Mouse (Mus musculus) embryo, embryonic 10.5 days (tissue): ENCODE data around the gene Plin5.
"Not testable (repeated sequence)": the region's sequence is repeated elsewhere in the genome, so short reads cannot be mapped to it uniquely, and the experiment has no call there.

Experiments
- DNase-seq: peaks from one replicate; pipeline ENCODE4 v3.0.0-alpha.2; 2015; ENCODE audit warnings: low spot score

Plin5 gene

DNA sequence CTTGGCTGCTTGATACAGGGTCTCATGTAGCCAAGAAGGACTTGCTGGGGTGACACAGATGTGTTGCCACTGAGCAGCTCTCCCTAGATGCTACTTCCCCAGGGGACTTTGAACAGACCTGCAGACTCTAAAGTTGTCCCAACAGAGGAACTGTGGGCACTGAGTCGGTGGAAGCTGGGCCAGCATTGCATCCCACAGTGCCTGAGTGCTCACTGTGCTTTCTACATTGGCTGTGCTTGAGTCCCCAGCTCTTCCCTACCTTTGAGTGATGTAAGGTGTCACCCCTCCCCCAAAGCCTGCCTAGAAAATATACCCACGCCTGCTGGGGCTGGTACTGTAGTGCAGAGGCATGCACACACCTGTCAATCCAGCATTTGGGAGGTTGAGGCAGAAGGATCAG lies 9.7 kb downstream of the Plin5 start:
- no peak for DNase-seq

- no peak for DNase-seq
Observed at GRCm38 (mm10) chr17:56106981-56107380, 10.4 kb downstream of the Plin5 start.

DNA sequence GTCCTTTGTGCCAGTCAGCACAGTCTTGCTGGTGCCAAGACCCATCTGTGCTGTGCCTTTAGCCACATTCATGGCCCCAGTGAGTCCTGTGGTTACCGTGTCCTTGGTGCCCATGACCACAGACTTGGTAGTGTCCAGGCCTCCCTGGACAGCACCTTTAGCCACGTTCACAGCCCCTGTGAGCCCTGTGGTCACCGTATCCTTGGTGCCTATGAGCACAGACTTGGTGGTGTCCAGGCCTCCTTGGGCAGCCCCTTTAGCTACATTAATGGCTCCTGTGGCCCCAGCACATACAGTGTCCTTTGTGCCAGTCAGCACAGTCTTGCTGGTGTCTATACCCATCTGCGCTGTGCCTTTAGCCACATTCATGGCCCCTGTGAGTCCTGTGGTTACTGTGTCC lies 11.0 kb downstream of the Plin5 start:
- not testable (repeated sequence) for DNase-seq

DNA sequence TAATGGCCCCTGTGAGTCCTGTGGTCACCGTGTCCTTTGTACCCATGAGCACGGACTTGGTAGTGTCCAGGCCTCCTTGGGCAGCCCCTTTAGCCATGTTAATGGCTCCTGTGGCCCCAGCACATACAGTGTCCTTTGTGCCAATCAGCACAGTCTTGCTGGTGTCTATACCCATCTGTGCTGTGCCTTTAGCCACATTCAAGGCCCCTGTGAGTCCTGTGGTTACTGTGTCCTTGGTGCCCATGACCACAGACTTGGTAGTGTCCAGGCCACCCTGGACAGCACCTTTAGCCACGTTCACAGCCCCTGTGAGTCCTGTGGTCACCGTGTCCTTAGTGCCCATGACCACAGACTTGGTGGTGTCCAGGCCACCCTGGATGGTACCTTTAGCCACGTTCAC lies 12.6 kb downstream of the Plin5 start:
- DNase-seq = not testable (repeated sequence)

DNA sequence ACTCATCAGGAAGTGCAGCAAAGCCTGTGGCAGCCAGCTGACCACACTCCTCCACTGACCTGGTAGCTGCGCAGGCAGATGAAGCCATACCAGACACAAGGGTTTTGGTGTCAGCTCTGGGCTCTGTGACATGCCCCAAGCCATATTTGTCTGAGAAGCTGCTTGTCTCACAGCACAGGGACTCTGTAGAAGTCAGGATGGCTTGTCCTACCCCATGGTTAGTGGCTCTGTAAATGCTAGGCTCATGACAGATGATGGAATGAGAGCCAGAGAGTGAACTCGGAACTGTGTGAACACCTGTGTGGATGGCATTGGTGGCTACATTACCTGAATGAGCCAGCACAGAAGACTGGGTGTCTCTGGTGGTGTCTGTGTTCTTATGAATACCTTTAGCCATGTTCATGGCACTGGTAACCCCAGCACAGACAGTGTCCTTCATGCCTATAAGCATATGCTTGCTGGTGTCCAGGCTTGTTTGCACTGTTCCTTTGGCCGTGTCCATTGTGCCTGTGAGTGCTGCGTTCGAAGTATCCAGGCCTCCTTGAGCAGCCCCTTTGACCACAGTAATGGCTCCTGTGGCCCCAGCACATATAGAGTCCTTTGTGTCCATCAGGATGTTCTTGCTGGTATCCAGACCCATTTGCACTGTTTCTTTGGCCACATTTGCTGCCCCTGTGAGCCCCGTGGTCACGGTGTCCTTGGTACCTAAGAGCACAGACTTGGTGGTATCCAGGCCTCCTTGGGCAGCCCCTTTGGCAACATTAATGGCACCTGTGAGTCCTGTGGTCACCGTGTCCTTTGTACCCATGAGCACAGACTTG lies 13.7 kb downstream of the Plin5 start:
- no peak for DNase-seq

DNA sequence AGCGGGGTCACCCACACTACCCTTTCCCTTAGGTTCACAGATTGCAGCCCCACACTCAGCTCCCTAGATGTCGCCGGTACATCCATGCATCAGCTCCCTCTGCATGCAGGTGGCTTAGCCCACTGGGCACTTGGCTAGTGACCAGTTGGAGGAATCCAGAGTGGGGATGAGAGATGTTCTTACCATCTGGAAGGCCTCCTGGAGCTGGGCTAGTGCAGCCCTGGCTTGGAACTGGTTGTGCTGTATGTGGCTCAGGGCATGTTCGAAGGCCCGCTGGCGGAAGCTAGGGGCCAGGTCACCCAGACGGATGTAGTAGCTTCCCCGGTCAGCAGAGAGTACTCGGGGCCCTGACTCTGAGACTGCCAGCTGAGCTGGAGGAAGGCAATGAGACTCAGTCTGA lies 14.5 kb downstream of the Plin5 start:
- no peak for DNase-seq

GRCm38 (mm10) chr17:56102158-56102557 lies 15.2 kb downstream of the Plin5 start:
- DNase-seq = no peak

- DNase-seq = no peak
Observed at GRCm38 (mm10) chr17:56100811-56101210, 16.6 kb downstream of the Plin5 start.

DNA sequence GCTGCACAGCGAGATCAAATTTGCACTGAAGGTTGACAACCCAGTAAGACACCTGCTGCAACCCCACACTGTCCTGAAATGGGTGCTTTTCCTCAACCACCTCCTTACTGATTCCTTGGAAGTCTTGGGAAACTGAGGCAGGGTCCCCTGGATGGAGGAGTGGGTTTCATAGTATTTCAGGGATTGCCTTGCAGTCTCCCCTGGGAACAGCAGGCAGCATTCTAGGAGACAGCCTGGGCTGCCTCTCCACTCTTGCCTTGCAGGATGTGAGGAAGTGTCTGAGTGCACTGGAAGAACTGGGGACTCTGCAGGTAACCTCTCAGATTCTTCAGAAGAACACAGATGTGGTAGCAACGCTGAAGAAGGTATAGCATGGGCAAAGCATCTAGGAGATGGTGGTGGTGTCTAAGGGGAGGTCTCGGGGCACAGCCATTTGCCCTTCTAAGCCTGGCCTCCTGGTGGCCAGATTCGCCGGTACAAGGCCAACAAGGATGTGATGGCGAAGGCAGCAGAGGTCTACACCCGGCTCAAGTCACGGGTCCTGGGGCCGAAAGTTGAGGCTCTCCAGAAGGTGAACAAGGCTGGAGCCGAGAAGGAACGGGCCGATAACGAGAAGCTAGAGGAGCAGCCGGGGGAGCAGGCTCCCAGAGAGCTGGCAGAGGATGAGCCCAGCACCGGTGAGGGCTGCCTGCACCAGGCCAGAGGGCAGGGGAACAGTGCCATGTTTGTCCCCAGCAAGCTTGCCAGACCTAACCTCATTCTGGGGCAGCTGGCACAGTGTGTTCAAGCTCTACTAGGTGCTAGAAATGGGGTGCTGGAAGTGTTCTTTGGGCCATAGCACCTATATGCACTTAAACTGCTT lies 18.5 kb downstream of the Plin5 start:
- no peak for DNase-seq

DNA sequence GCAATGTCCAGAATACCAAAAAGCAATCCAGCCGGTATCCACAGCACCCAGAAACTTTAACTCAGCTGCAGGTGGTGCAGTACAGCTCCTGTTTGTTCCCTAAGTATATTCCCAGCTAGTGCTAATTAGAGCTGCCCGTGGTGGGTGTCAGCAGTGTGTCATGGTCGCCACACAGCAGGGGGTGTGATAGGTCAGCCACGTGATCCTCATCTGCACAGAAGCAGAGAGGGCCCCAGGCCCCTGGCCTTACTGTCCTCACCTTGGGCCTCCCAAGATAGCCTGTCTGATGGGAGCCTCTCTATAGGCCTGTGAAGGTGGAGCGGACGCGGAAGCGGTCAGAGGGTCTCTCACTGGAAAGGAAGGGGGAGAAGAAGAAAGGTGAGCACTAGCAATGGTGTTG lies 19.2 kb downstream of the Plin5 start:
- no peak for DNase-seq

- DNase-seq = no peak
Observed at GRCm38 (mm10) chr17:56096883-56097282, 20.5 kb downstream of the Plin5 start.

GRCm38 (mm10) chr17:56092794-56093193 lies 24.6 kb downstream of the Plin5 start:
- no peak for DNase-seq

- no peak for DNase-seq
Observed at GRCm38 (mm10) chr17:56092312-56092711, 25.1 kb downstream of the Plin5 start.

- DNase-seq = peak; percentile 94
Observed at GRCm38 (mm10) chr17:56080781-56081585, 36.4 kb downstream of the Plin5 start.

GRCm38 (mm10) chr17:56079921-56080320 lies 37.5 kb downstream of the Plin5 start:
- DNase-seq = no peak

- DNase-seq = peak; percentile 100
Observed at GRCm38 (mm10) chr17:56078880-56079795, 38.3 kb downstream of the Plin5 start, which contains the start of gene Hdgfl2. Hdgfl2 (plus strand) TSS chr17:56079634.

GRCm38 (mm10) chr17:56078361-56078760 lies 39.0 kb downstream of the Plin5 start:
- DNase-seq = not testable (repeated sequence)

GRCm38 (mm10) chr17:56077523-56077922 lies 39.9 kb downstream of the Plin5 start:
- no peak for DNase-seq

DNA sequence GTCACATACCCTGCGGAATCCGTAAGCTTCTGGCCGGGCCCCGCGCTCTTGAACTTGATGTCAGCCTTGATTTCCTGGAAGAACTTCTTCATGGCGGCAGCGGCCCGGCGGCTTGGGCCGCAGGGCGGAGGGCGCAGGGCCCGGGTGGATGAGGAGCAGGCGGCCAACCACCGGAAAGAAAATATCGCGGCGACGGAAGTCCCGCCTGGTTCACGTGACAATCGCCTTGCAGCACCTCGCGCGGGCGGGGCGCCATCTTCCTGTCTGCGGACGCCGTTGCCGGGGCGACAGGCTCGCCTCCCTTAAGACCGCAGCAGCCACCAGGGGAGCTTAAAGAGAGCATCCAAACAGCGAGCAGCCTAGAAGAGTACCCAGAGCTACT lies 42.6 kb downstream of the Plin5 start, which contains the start of gene Ubxn6:
Gene Ubxn6 (minus strand): TSS at position 202 of the 382 bp plus-strand sequence.
- peak; percentile 98 for DNase-seq

DNA sequence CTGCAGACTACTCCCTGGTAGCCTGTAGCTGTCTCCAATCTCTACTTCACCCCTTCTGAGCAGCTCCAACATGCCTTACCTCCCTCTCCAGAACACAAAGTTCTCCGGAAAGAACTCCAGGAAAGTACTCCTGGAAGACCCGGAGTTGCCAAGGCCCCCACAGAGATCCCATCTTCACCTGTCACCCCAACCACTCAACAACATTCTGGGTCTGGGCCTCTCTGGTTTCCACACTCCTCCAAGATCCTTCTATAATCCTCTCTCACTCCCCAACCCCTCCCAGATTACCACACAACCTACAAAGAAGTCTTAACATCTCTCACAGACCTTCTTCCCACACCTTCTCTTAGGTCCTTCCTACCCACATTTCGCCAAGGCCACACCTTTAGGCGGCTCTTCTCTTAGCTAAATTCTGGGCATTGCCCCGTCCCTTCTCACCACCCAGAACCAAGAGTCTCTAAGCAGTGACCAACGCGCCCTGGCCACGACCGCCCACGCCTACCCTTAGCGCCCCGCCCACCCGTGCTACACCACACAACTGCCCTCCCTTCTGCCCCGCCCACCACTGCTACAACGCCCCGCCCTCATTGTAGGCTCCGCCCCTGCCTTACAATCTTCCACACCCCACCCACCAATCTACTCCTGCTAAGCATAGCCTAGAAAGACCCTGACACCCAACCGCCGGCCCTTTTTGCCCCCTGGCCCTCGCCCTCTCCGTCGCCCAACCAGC lies 43.1 kb downstream of the Plin5 start:
- DNase-seq = peak; percentile 93
